Mouse (Mus musculus) adrenal gland, postnatal 25 days (tissue): Measurements from ENCODE around the gene C1ra. TPM values are rescaled to one million over a fixed set of nuclear protein-coding genes. Genes with fewer than 3 reads are reported as not detected.
"Not testable (repeated sequence)": the region's sequence is repeated elsewhere in the genome, so short reads cannot be mapped to it uniquely, and the experiment has no call there.

ENCODE experiments used
- DNase-seq: peaks from one replicate; pipeline ENCODE4 v3.0.0; 2021; ENCODE audit warnings: mixed read lengths
- total RNA-seq: library from RNA; stranded (reverse); gene quantifications from 2 replicates; pipeline ENCODE4 v1.2.3, GENCODE M21; 2021

The C1ra gene
- total RNA-seq, 1 experiment from 2014 or later, result 28.5 TPM

DNA sequence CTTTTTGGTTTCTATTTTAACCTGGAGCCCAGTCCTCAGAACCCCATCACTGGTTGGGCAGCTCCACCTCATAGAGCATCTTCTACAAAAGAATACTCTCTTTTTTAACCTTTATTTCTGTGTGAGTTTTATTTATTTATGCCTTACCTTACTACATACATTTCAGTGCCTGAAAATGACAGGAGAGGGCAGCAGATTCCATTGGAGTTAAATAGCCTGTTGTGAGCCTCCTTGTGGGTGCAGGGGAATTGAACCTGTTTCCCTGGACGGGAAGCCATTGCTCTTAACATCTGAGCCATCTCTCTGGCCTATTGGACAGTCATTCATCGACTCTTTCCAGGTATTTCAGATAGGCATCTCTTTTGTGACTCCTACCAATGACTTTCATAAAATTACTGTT is 33.2 kb downstream of the C1ra start:
- no peak for DNase-seq

DNA sequence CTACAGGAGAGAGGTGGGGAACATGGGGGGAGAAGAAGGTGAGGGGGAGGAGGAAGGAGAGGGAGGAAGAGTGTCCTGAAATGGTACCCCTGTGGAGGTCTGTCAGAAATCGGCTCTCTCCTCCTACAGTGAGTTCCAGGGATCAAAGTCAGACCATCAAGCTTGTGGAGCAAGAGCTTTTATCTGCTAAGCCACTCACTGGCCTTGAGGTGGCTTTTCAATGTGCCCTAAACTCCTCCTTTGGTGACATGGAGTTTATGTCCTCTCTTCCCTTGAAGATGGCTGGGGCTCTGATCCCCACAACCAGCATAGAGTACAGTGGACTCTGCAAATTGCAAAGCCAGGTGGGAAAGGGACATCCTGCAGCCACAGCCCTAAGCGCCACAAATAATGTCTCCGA is 35.8 kb downstream of the C1ra start:
- not testable (repeated sequence) for DNase-seq

DNA sequence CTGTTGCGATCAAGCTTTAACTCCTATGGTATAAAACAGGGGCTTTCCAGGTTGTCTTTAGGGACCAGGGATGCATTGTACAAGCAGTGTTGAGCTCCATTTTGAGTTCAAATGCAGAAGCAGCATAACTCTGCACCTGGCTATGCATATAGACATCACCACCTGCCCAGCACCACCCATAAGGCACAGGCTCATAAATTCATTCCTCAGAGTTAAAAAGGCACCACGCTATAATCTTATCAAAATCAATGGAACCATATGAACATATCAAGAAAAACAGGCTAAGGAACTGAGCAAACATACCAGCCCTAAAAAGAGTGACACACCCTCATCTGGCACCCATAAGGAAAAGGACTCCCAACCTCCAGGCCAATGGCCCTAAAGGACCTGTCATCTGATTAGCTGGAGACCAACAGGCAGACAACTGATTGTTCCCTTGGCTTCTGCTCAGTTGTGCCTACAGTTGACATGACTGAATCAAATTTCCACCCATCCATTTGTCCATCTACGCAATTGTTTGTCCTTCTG is 36.9 kb downstream of the C1ra start:
- DNase-seq, result no peak

DNA sequence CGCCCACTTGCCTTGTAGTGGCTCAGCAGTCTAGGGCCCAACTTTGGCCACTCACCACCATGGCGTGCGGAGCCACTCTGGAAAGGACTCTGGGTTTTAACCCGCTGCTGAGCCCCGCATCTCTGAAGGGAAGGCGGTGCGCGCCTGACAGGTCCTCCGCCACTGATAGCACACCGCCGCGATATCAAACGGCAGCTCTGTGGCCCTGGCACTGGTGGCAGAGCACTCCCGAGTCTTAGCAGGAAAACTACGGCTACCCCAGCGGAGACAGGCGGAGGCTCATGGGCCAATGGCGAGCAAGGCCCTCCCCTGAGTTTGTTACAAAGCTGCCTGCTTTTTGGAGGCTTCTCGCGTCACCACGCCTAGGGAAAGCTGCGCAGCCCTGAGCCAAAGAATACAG is 40.6 kb downstream of the C1ra start:
- DNase-seq, result no peak

DNA sequence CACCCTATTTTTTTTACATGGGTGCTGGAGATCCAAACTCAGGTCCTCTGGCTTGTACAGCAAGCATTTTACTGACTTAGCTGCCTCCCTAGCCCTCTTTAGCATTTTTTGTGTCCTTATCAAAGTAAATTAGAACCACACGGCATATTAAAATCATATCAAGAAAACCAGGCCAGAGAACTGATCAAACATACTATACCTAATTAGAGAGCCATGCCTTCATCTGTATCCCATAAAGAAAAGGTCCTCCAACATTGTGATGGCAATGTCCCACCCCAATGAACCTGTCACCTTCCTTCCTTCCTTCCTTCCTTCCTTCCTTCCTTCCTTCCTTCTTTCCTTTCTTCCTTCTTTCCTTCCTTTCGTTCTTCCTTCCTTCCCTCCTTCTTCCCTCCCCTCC is 43.8 kb downstream of the C1ra start:
- DNase-seq, result not testable (repeated sequence)

DNA sequence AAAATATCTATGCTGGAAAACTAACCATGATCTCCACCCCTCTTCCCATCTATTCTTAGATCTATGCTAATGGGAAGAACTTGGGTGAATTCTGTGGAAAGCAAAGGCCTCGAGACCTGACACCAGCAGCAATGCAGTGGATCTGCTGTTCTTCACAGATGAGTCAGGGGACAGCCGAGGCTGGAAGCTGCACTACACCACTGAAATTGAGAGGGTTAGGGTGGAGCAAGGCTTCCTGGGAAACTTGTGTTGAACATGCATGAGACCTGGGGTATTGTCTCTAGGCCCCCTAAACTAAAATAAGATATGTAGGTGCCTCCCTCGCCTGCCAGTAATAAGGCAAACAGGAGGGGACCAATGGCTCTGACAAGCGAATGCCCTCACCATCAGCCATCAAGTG is 49.0 kb downstream of the C1ra start:
- not testable (repeated sequence) for DNase-seq

DNA sequence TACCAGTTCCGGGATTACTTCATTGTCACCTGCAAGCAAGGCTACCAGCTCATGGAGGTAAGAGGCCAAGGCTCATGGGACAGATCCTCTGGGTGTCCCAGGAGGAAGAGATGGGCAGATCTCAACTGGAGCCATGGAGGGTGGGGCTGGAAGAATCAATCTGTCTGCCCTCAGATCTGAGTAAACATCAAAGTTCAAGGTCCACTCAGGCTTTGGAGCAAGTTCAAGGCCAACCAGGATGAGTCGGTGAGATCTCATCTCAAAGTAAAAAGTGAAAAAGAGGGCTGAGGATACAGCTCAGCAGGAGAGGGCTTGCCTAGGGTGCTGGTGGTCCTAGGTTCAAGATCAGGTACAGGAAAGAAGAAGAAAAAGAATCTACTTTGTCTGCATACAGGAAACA is 49.4 kb downstream of the C1ra start:
- DNase-seq, result not testable (repeated sequence)

DNA sequence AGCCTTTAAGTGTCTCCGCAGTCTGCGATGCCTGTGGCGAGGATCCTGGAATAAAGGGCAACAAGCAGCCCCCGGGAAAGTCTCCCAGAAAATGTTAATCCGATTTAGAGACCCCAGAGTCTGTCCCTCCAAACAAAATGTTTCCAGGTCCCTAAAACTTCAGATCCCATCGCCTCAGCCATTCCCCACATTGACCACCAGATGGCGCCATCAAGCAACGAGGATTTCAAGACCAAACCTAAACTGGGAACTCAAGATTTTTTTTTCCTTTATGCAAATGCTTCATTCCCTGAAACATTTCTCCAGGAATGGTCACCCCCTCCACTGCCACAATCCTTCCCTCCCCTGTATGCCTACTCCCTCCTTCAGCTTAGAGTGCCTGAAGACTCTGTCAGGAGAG is 57.8 kb downstream of the C1ra start, which contains the start of gene C1rb:
Gene C1rb (plus strand): TSS at position 269 of the 400 bp plus-strand sequence.
- DNase-seq, result peak; percentile 69

Other genes starting within 250 kb of the C1ra start
- 3.9 and 4.9 TPM in 2 replicates for gene Cd163, start 207.7 kb upstream of the C1ra start, total RNA-seq
- gene Pex5, start 97.3 kb upstream of the C1ra start, total RNA-seq, result 95.7 and 96.2 TPM in 2 replicates
- 64.4 and 98.3 TPM in 2 replicates for gene Clstn3, start 47.6 kb upstream of the C1ra start, total RNA-seq
- gene C1rl, start 19.3 kb upstream of the C1ra start, total RNA-seq, result 13.8 and 17.3 TPM in 2 replicates
- 36.5 and 38.0 TPM in 2 replicates for gene C1s1, start 30.0 kb downstream of the C1ra start, total RNA-seq
- 2.7 and 4.7 TPM in 2 replicates for gene C1rb, start 57.9 kb downstream of the C1ra start, total RNA-seq
- gene C1s2, start 123.7 kb downstream of the C1ra start, total RNA-seq, result 1.7 and 2.9 TPM in 2 replicates
- gene Lpcat3, start 150.6 kb downstream of the C1ra start, total RNA-seq, result 91.9 and 110 TPM in 2 replicates
- gene Emg1, start 199.8 kb downstream of the C1ra start, total RNA-seq, result 81.8 and 82.8 TPM in 2 replicates
- gene Phb2, start 199.9 kb downstream of the C1ra start, total RNA-seq, result 302 and 348 TPM in 2 replicates
- gene Ptpn6, start 226.3 kb downstream of the C1ra start, total RNA-seq, result 4.6 and 9.1 TPM in 2 replicates
- 357 and 392 TPM in 2 replicates for gene Grcc10, start 229.0 kb downstream of the C1ra start, total RNA-seq
- gene Gm45234, start 243.6 kb downstream of the C1ra start, total RNA-seq, result not detected in 2 replicates
- gene Atn1, start 244.1 kb downstream of the C1ra start, total RNA-seq, result 100 and 102 TPM in 2 replicates